Mouse (Mus musculus): ENCODE results near the gene Gm20605. TPM values are rescaled to one million over a fixed set of nuclear protein-coding genes. Genes with fewer than 3 reads are reported as not detected.

Gm20605 gene
- total and polyA plus RNA-seq, 3 experiments, result 11.4 to 44.5 (median 14.5) TPM

- no peak for ATAC-seq (ENCODE audit: extremely low read depth, insufficient number of reproducible peaks, low FRiP score, poor library complexity, severe bottlenecking)
- peak overlapping the region; percentile 37; the same call in 1 of the 2 replicates for H3K4me3 ChIP-seq (ENCODE audit: low read depth, low read length)
These were observed 56.7 kb downstream of the Gm20605 start for GRCm38 (mm10) chr5:137685653-137686052.

GRCm38 (mm10) chr5:137686127-137686790 lies 57.3 kb downstream of the Gm20605 start:
- Histone ChIP-seq H3K27me3 (ENCODE audit: insufficient read depth, low read length) (no peaks in the 10 kb centered on the region), H3K36me3 (replicated peaks) (peaks cover 12% of the 10 kb centered on the region), H3K9me3 (replicated peaks) (no peaks in the 10 kb centered on the region), H3K4me1 (ENCODE audit: insufficient read depth, low read depth, low read length) (peaks cover 64% of the 10 kb centered on the region), H3K4me3 (ENCODE audit: low read depth, low read length) (peak overlapping the region; percentile 14; the same call in 1 of the 2 replicates)
- peak; percentile 64 for ATAC-seq (ENCODE audit: extremely low read depth, insufficient number of reproducible peaks, low FRiP score, poor library complexity, severe bottlenecking)
- TF ChIP-seq TAL1 (conservative IDR thresholded peaks at IDR 0.05; ENCODE audit: low read depth, low read length) (peak; percentile 75), GATA1 (IDR thresholded peaks at IDR 0.05; ENCODE audit: borderline replicate concordance, low read length) (no peak)
- DNase-seq (ENCODE audit: low spot score), result peak; percentile 72

More at GRCm38 (mm10) chr5:137685653-137686052, 56.7 kb downstream of the Gm20605 start:
- TF ChIP-seq TAL1 (conservative IDR thresholded peaks at IDR 0.05; ENCODE audit: low read depth, low read length), result no peak
- no peak for TF ChIP-seq POLR2AphosphoS5 (IDR thresholded peaks at IDR 0.05; ENCODE audit: insufficient replicate concordance, low read depth, low read length)
- TF ChIP-seq GATA2 (IDR thresholded peaks at IDR 0.05; ENCODE audit: borderline replicate concordance, low read depth, low read length), result no peak
- H3K27me3 ChIP-seq (ENCODE audit: insufficient read depth, low read length), result no peaks in the 10 kb centered on the region
- peaks cover 18% of the 10 kb centered on the region for H3K36me3 ChIP-seq (replicated peaks)
- no peak for DNase-seq (ENCODE audit: low spot score)
- H3K9me3 ChIP-seq (replicated peaks), result no peaks in the 10 kb centered on the region
- H3K4me1 ChIP-seq (ENCODE audit: insufficient read depth, low read depth, low read length), result peaks cover 67% of the 10 kb centered on the region

GRCm38 (mm10) chr5:137689974-137690373 lies 61.0 kb downstream of the Gm20605 start:
- ATAC-seq (ENCODE audit: extremely low read depth, insufficient number of reproducible peaks, low FRiP score, poor library complexity, severe bottlenecking) (no peak), DNase-seq (ENCODE audit: low spot score) (no peak)
- peaks cover 45% of the 10 kb centered on the region for H3K4me1 ChIP-seq (ENCODE audit: insufficient read depth, low read depth, low read length)
- H3K9me3 ChIP-seq (replicated peaks), result no peaks in the 10 kb centered on the region
- no peaks in the 10 kb centered on the region for H3K36me3 ChIP-seq (replicated peaks)
- H3K4me3 ChIP-seq (ENCODE audit: low read depth, low read length), result no peak overlapping the region
- TF ChIP-seq CTCF (IDR thresholded peaks at IDR 0.05; ENCODE audit: low read depth, low read length) (no peak), GATA1 (IDR thresholded peaks at IDR 0.05; ENCODE audit: borderline replicate concordance, low read length) (no peak), POLR2AphosphoS5 (IDR thresholded peaks at IDR 0.05; ENCODE audit: insufficient replicate concordance, low read depth, low read length) (no peak), TAL1 (conservative IDR thresholded peaks at IDR 0.05; ENCODE audit: low read depth, low read length) (no peak), GATA2 (IDR thresholded peaks at IDR 0.05; ENCODE audit: borderline replicate concordance, low read depth, low read length) (no peak)
- no peaks in the 10 kb centered on the region for H3K27me3 ChIP-seq (ENCODE audit: insufficient read depth, low read length)

- no peak overlapping the region for H3K4me3 ChIP-seq (ENCODE audit: low read depth, low read length)
- peaks cover 39% of the 10 kb centered on the region for H3K4me1 ChIP-seq (ENCODE audit: insufficient read depth, low read depth, low read length)
- H3K27me3 ChIP-seq (ENCODE audit: insufficient read depth, low read length), result no peaks in the 10 kb centered on the region
- DNase-seq (ENCODE audit: low spot score) (no peak), ATAC-seq (ENCODE audit: extremely low read depth, insufficient number of reproducible peaks, low FRiP score, poor library complexity, severe bottlenecking) (no peak)
- no peaks in the 10 kb centered on the region for H3K9me3 ChIP-seq (replicated peaks)
- TF ChIP-seq TAL1 (conservative IDR thresholded peaks at IDR 0.05; ENCODE audit: low read depth, low read length) (no peak), GATA2 (IDR thresholded peaks at IDR 0.05; ENCODE audit: borderline replicate concordance, low read depth, low read length) (no peak), CTCF (IDR thresholded peaks at IDR 0.05; ENCODE audit: low read depth, low read length) (no peak), POLR2AphosphoS5 (IDR thresholded peaks at IDR 0.05; ENCODE audit: insufficient replicate concordance, low read depth, low read length) (no peak), GATA1 (IDR thresholded peaks at IDR 0.05; ENCODE audit: borderline replicate concordance, low read length) (no peak)
- H3K36me3 ChIP-seq (replicated peaks), result no peaks in the 10 kb centered on the region
These were observed 61.6 kb downstream of the Gm20605 start for GRCm38 (mm10) chr5:137690531-137690930.

- TF ChIP-seq POLR2AphosphoS5 (IDR thresholded peaks at IDR 0.05; ENCODE audit: insufficient replicate concordance, low read depth, low read length) (no peak), TAL1 (conservative IDR thresholded peaks at IDR 0.05; ENCODE audit: low read depth, low read length) (no peak), GATA2 (IDR thresholded peaks at IDR 0.05; ENCODE audit: borderline replicate concordance, low read depth, low read length) (no peak), GATA1 (IDR thresholded peaks at IDR 0.05; ENCODE audit: borderline replicate concordance, low read length) (no peak), CTCF (IDR thresholded peaks at IDR 0.05; ENCODE audit: low read depth, low read length) (no peak)
- no peak for DNase-seq (ENCODE audit: low spot score)
- no peaks in the 10 kb centered on the region for H3K9me3 ChIP-seq (replicated peaks)
- peaks cover 31% of the 10 kb centered on the region for H3K4me1 ChIP-seq (ENCODE audit: insufficient read depth, low read depth, low read length)
- H3K36me3 ChIP-seq (replicated peaks), result no peaks in the 10 kb centered on the region
- no peak for ATAC-seq (ENCODE audit: extremely low read depth, insufficient number of reproducible peaks, low FRiP score, poor library complexity, severe bottlenecking)
- H3K4me3 ChIP-seq (ENCODE audit: low read depth, low read length), result no peak overlapping the region
- no peaks in the 10 kb centered on the region for H3K27me3 ChIP-seq (ENCODE audit: insufficient read depth, low read length)
These were observed 62.9 kb downstream of the Gm20605 start for GRCm38 (mm10) chr5:137691881-137692280.

Other genes starting within 250 kb of the Gm20605 start
Only the 20 nearest of the 22 such genes appear.
- not detected in 2 replicates for gene Zan, start 152.1 kb upstream of the Gm20605 start, total RNA-seq (2014; fragmentation: Nextera tagmentation)
- 0.12 and 0.22 TPM in 2 replicates for gene Zan, start 152.1 kb upstream of the Gm20605 start, total RNA-seq (2017)
- gene Zan, start 152.1 kb upstream of the Gm20605 start, polyA plus RNA-seq (2012), result 0.02 TPM in 1 of 2 replicates, not detected in the other
- gene Pop7, start 126.7 kb upstream of the Gm20605 start, total RNA-seq (2014; fragmentation: Nextera tagmentation), result 9.0 and 14.1 TPM in 2 replicates
- gene Pop7, start 126.7 kb upstream of the Gm20605 start, total RNA-seq (2017), result 29.3 and 33.2 TPM in 2 replicates
- gene Pop7, start 126.7 kb upstream of the Gm20605 start, polyA plus RNA-seq (2012), result 39.8 and 55.7 TPM in 2 replicates
- gene Gigyf1, start 110.6 kb upstream of the Gm20605 start, total RNA-seq (2014; fragmentation: Nextera tagmentation), result 23.2 and 30.3 TPM in 2 replicates
- 6.8 and 7.0 TPM in 2 replicates for gene Gigyf1, start 110.6 kb upstream of the Gm20605 start, total RNA-seq (2017)
- gene Gigyf1, start 110.6 kb upstream of the Gm20605 start, polyA plus RNA-seq (2012), result 49.0 and 50.4 TPM in 2 replicates
- gene Epo, start 95.9 kb upstream of the Gm20605 start, total RNA-seq (2014; fragmentation: Nextera tagmentation), result not detected in 2 replicates
- gene Epo, start 95.9 kb upstream of the Gm20605 start, total RNA-seq (2017), result not detected in 2 replicates
- gene Epo, start 95.9 kb upstream of the Gm20605 start, polyA plus RNA-seq (2012), result not detected in 2 replicates
- gene Gnb2, start 95.7 kb upstream of the Gm20605 start, total RNA-seq (2014; fragmentation: Nextera tagmentation), result 229 and 302 TPM in 2 replicates
- gene Gnb2, start 95.7 kb upstream of the Gm20605 start, total RNA-seq (2017), result 255 and 347 TPM in 2 replicates
- 501 and 571 TPM in 2 replicates for gene Gnb2, start 95.7 kb upstream of the Gm20605 start, polyA plus RNA-seq (2012)
- gene Actl6b, start 75.7 kb upstream of the Gm20605 start, total RNA-seq (2014; fragmentation: Nextera tagmentation), result not detected in 2 replicates
- 0.11 TPM in 1 of 2 replicates, not detected in the other for gene Actl6b, start 75.7 kb upstream of the Gm20605 start, total RNA-seq (2017)
- gene Actl6b, start 75.7 kb upstream of the Gm20605 start, polyA plus RNA-seq (2012), result not detected in 2 replicates
- gene Tfr2, start 59.3 kb upstream of the Gm20605 start, total RNA-seq (2014; fragmentation: Nextera tagmentation), result 193 and 194 TPM in 2 replicates
- gene Tfr2, start 59.3 kb upstream of the Gm20605 start, total RNA-seq (2017), result 52.6 and 67.3 TPM in 2 replicates
- 87.3 and 117 TPM in 2 replicates for gene Tfr2, start 59.3 kb upstream of the Gm20605 start, polyA plus RNA-seq (2012)
- gene Mospd3, start 28.1 kb upstream of the Gm20605 start, total RNA-seq (2014; fragmentation: Nextera tagmentation), result 58.9 and 61.2 TPM in 2 replicates
- 3.8 and 5.4 TPM in 2 replicates for gene Mospd3, start 28.1 kb upstream of the Gm20605 start, total RNA-seq (2017)
- 316 and 504 TPM in 2 replicates for gene Mospd3, start 28.1 kb upstream of the Gm20605 start, polyA plus RNA-seq (2012)
- gene Pcolce, start 15.4 kb upstream of the Gm20605 start, total RNA-seq (2014; fragmentation: Nextera tagmentation), result not detected in 2 replicates
- gene Pcolce, start 15.4 kb upstream of the Gm20605 start, total RNA-seq (2017), result 0.16 and 0.23 TPM in 2 replicates
- gene Pcolce, start 15.4 kb upstream of the Gm20605 start, polyA plus RNA-seq (2012), result 0.08 and 0.17 TPM in 2 replicates
- not detected in 2 replicates for gene Fbxo24, start 173 bp upstream of the Gm20605 start, total RNA-seq (2014; fragmentation: Nextera tagmentation)
- 0.06 and 0.11 TPM in 2 replicates for gene Fbxo24, start 173 bp upstream of the Gm20605 start, total RNA-seq (2017)
- 0.05 and 0.06 TPM in 2 replicates for gene Fbxo24, start 173 bp upstream of the Gm20605 start, polyA plus RNA-seq (2012)
- 92.8 and 98.9 TPM in 2 replicates for gene Lrch4, start 54 bp upstream of the Gm20605 start, total RNA-seq (2014; fragmentation: Nextera tagmentation)
- gene Lrch4, start 54 bp upstream of the Gm20605 start, total RNA-seq (2017), result 20.6 and 23.3 TPM in 2 replicates
- 192 and 269 TPM in 2 replicates for gene Lrch4, start 54 bp upstream of the Gm20605 start, polyA plus RNA-seq (2012)
- 39.2 and 56.5 TPM in 2 replicates for gene Sap25, start 12.2 kb downstream of the Gm20605 start, total RNA-seq (2014; fragmentation: Nextera tagmentation)
- 7.9 and 10.5 TPM in 2 replicates for gene Sap25, start 12.2 kb downstream of the Gm20605 start, total RNA-seq (2017)
- 41.8 and 58.3 TPM in 2 replicates for gene Sap25, start 12.2 kb downstream of the Gm20605 start, polyA plus RNA-seq (2012)
- gene Irs3, start 16.5 kb downstream of the Gm20605 start, total RNA-seq (2014; fragmentation: Nextera tagmentation), result not detected in 2 replicates
- 0.11 and 0.12 TPM in 2 replicates for gene Irs3, start 16.5 kb downstream of the Gm20605 start, total RNA-seq (2017)
- gene Irs3, start 16.5 kb downstream of the Gm20605 start, polyA plus RNA-seq (2012), result not detected in 2 replicates
- 20.2 and 47.1 TPM in 2 replicates for gene Agfg2, start 55.6 kb downstream of the Gm20605 start, total RNA-seq (2014; fragmentation: Nextera tagmentation)
- gene Agfg2, start 55.6 kb downstream of the Gm20605 start, total RNA-seq (2017), result 25.0 and 26.1 TPM in 2 replicates
- gene Agfg2, start 55.6 kb downstream of the Gm20605 start, polyA plus RNA-seq (2012), result 102 and 115 TPM in 2 replicates
- gene Nyap1, start 112.4 kb downstream of the Gm20605 start, total RNA-seq (2014; fragmentation: Nextera tagmentation), result 0.90 and 1.0 TPM in 2 replicates
- gene Nyap1, start 112.4 kb downstream of the Gm20605 start, total RNA-seq (2017), result 0.38 and 0.70 TPM in 2 replicates
- gene Nyap1, start 112.4 kb downstream of the Gm20605 start, polyA plus RNA-seq (2012), result 2.8 and 3.0 TPM in 2 replicates
- gene Tsc22d4, start 116.6 kb downstream of the Gm20605 start, total RNA-seq (2014; fragmentation: Nextera tagmentation), result 90.8 and 114 TPM in 2 replicates
- 74.5 and 93.5 TPM in 2 replicates for gene Tsc22d4, start 116.6 kb downstream of the Gm20605 start, total RNA-seq (2017)
- 404 and 491 TPM in 2 replicates for gene Tsc22d4, start 116.6 kb downstream of the Gm20605 start, polyA plus RNA-seq (2012)
- 202 and 204 TPM in 2 replicates for gene Ppp1r35, start 149.7 kb downstream of the Gm20605 start, total RNA-seq (2014; fragmentation: Nextera tagmentation)
- 28.2 and 35.6 TPM in 2 replicates for gene Ppp1r35, start 149.7 kb downstream of the Gm20605 start, total RNA-seq (2017)
- 121 and 153 TPM in 2 replicates for gene Ppp1r35, start 149.7 kb downstream of the Gm20605 start, polyA plus RNA-seq (2012)
- 51.3 and 53.9 TPM in 2 replicates for gene Mepce, start 158.5 kb downstream of the Gm20605 start, total RNA-seq (2014; fragmentation: Nextera tagmentation)
- gene Mepce, start 158.5 kb downstream of the Gm20605 start, total RNA-seq (2017), result 22.3 and 27.8 TPM in 2 replicates
- 173 and 216 TPM in 2 replicates for gene Mepce, start 158.5 kb downstream of the Gm20605 start, polyA plus RNA-seq (2012)
- gene Zcwpw1, start 158.6 kb downstream of the Gm20605 start, total RNA-seq (2014; fragmentation: Nextera tagmentation), result 8.4 and 9.9 TPM in 2 replicates
- 10.5 and 12.9 TPM in 2 replicates for gene Zcwpw1, start 158.6 kb downstream of the Gm20605 start, total RNA-seq (2017)
- gene Zcwpw1, start 158.6 kb downstream of the Gm20605 start, polyA plus RNA-seq (2012), result 0.15 and 0.34 TPM in 2 replicates
- gene Pilra, start 207.1 kb downstream of the Gm20605 start, total RNA-seq (2014; fragmentation: Nextera tagmentation), result not detected in 2 replicates
- 3.4 and 5.1 TPM in 2 replicates for gene Pilra, start 207.1 kb downstream of the Gm20605 start, total RNA-seq (2017)
- 0.02 TPM in 1 of 2 replicates, not detected in the other for gene Pilra, start 207.1 kb downstream of the Gm20605 start, polyA plus RNA-seq (2012)

Measured in G1E (cell line).